ENCODE assay signal across 19 mouse cellular contexts in the genomic region with DNA sequence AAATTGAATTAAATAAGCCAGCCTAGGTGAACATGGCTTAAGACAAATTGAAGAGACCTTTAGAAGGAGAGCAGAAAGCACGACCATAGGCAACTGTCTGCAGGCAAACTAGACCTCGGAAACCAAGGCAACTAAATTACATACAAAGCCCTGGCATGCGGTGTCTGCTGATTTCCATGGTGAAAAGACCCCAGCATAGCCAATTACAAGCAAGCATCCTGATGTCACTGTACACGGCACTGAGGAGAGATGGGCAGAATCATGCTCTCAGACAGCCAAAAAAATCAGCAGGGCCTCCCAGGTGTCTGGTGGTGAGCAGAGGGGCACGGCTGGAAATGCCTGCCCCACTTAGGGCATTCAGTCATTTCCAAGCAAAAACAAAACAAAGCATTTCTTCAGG.
DNase-seq lines count a peak whose midpoint lies in the region; ATAC-seq lines count a peak whose summit lies in the region.
"Had no signal": no experiment of that assay in that cellular context is flagged by ENCODE, and none has a peak within 500 bp of the region (broad histone marks: within the 10 kb centered on the region; RNA-seq: fewer than 3 reads in every experiment).

No protein-coding gene starts in this region.

- H3K9me3 ChIP-seq in forebrain, embryonic 14.5 days (replicated peaks; ENCODE audit: control insufficient read depth, low read length): no peaks in the 10 kb centered on the region
- no peaks in the 10 kb centered on the region for H3K9me3 ChIP-seq in forebrain, embryonic 11.5 days (ENCODE audit: control insufficient read depth, low read length)
- no peaks in the 10 kb centered on the region for H3K9me3 ChIP-seq in forebrain, embryonic 16.5 days (ENCODE audit: control insufficient read depth, low read length)
- no peaks in the 10 kb centered on the region for H3K9me3 ChIP-seq in midbrain, embryonic 15.5 days
- H3K9me3 ChIP-seq: liver, embryonic 13.5 days had no signal

- peak; percentile 62 for DNase-seq in forebrain, embryonic 14.5 days (ENCODE audit: low spot score)
- DNase-seq in forebrain, embryonic 11.5 days (ENCODE audit: low spot score): no peak
- DNase-seq in left cerebral cortex, postnatal 4 days: peak; percentile 32
- DNase-seq in left cerebral cortex, adult 9 months (ENCODE audit: low spot score in 2 of 2): no peak
- DNase-seq in testis, postnatal 10 days (ENCODE audit: low spot score): no peak
- DNase-seq: adrenal gland, adult 2 months; cerebellum, adult 11-12 months; cerebellum, postnatal 25 days; gastrocnemius, adult 2 months; kidney, postnatal 25 days; liver, embryonic 13.5 days; lung, adult 2 months; lung, postnatal 14 days; right cerebral cortex, adult 18-20 months; right cerebral cortex, postnatal 4 days; thymus, postnatal 4 days had no signal

- no peaks in the 10 kb centered on the region for H3K27me3 ChIP-seq in forebrain, embryonic 14.5 days (replicated peaks; ENCODE audit: control insufficient read depth, insufficient read depth, low read length)
- H3K27me3 ChIP-seq in forebrain, embryonic 11.5 days (ENCODE audit: control insufficient read depth, insufficient read depth, low read length): no peaks in the 10 kb centered on the region
- no peaks in the 10 kb centered on the region for H3K27me3 ChIP-seq in forebrain, embryonic 16.5 days (replicated peaks; ENCODE audit: control insufficient read depth, insufficient read depth, low read length)
- no peaks in the 10 kb centered on the region for H3K27me3 ChIP-seq in midbrain, embryonic 15.5 days (replicated peaks)
- H3K27me3 ChIP-seq: liver, embryonic 13.5 days had no signal

- H3K4me1 ChIP-seq in forebrain, embryonic 14.5 days (ENCODE audit: control insufficient read depth, insufficient read depth, low read length): peaks cover 11% of the 10 kb centered on the region
- peaks cover 9% of the 10 kb centered on the region for H3K4me1 ChIP-seq in forebrain, embryonic 11.5 days (replicated peaks; ENCODE audit: control insufficient read depth, insufficient read depth, low read length)
- peaks cover 22% of the 10 kb centered on the region for H3K4me1 ChIP-seq in forebrain, embryonic 16.5 days (replicated peaks; ENCODE audit: control insufficient read depth, insufficient read depth, low read length)
- H3K4me1 ChIP-seq in midbrain, embryonic 15.5 days: peaks cover 24% of the 10 kb centered on the region

- ATAC-seq in forebrain, embryonic 14.5 days: no peak
- no peak for ATAC-seq in forebrain, embryonic 11.5 days (replicated peaks; ENCODE audit: low FRiP score)
- ATAC-seq in forebrain, embryonic 16.5 days: peak; percentile 37; the same call in 1 of the 2 replicates
- ATAC-seq in midbrain, embryonic 15.5 days (replicated peaks): 0 out of 2 replicates have a peak, but pooled peaks have one; percentile 38
- ATAC-seq: intestine, postnatal 0 days had no signal

- H3K4me3 ChIP-seq in forebrain, embryonic 14.5 days (ENCODE audit: low read depth, low read length): no peak overlapping the region
- H3K4me3 ChIP-seq in forebrain, embryonic 11.5 days (ENCODE audit: low read depth, low read length): no peak overlapping the region
- H3K4me3 ChIP-seq in forebrain, embryonic 16.5 days (replicated peaks; ENCODE audit: low read length): no peak overlapping the region
- no peak overlapping the region for H3K4me3 ChIP-seq in midbrain, embryonic 15.5 days
- H3K4me3 ChIP-seq: gastrocnemius, adult 2 months; liver, embryonic 13.5 days had no signal

- H3K4me2 ChIP-seq in forebrain, embryonic 14.5 days (ENCODE audit: low read length): no peak overlapping the region
- no peak overlapping the region for H3K4me2 ChIP-seq in forebrain, embryonic 11.5 days (ENCODE audit: low read depth, low read length, severe bottlenecking)
- H3K4me2 ChIP-seq in forebrain, embryonic 16.5 days (ENCODE audit: low read length): no peak overlapping the region
- no peak overlapping the region for H3K4me2 ChIP-seq in midbrain, embryonic 15.5 days
- H3K4me2 ChIP-seq: liver, embryonic 13.5 days had no signal

- intact Hi-C loops in left cerebral cortex, postnatal 4 days (cut with DNase I): no loop called here

- H3K27ac ChIP-seq in forebrain, embryonic 14.5 days (ENCODE audit: low read depth, low read length): no peak overlapping the region
- no peak overlapping the region for H3K27ac ChIP-seq in forebrain, embryonic 11.5 days (ENCODE audit: low read depth, low read length)
- no peak overlapping the region; the same call in 1 of the 2 replicates for H3K27ac ChIP-seq in forebrain, embryonic 16.5 days (ENCODE audit: low read length)
- peak overlapping the region; percentile 46; the same call in 1 of the 2 replicates for H3K27ac ChIP-seq in midbrain, embryonic 15.5 days
- H3K27ac ChIP-seq: gastrocnemius, adult 2 months; liver, embryonic 13.5 days had no signal

- no peaks in the 10 kb centered on the region for H3K36me3 ChIP-seq in forebrain, embryonic 14.5 days (ENCODE audit: control insufficient read depth, insufficient read depth, low read length)
- H3K36me3 ChIP-seq in forebrain, embryonic 11.5 days (ENCODE audit: control insufficient read depth, insufficient read depth, low read length): no peaks in the 10 kb centered on the region
- no peaks in the 10 kb centered on the region for H3K36me3 ChIP-seq in forebrain, embryonic 16.5 days (ENCODE audit: control insufficient read depth, insufficient read depth)
- H3K36me3 ChIP-seq in midbrain, embryonic 15.5 days (replicated peaks): no peaks in the 10 kb centered on the region
- H3K36me3 ChIP-seq: liver, embryonic 13.5 days had no signal

- 44% methylated on average over 5 of the region's 5 CpGs for WGBS in forebrain, embryonic 14.5 days
- WGBS in forebrain, embryonic 11.5 days: 60% methylated on average over 5 of the region's 5 CpGs
- WGBS in forebrain, embryonic 16.5 days: 27% methylated on average over 5 of the region's 5 CpGs
- WGBS in midbrain, embryonic 15.5 days: 25% methylated on average over 5 of the region's 5 CpGs

- H3K9ac ChIP-seq in forebrain, embryonic 14.5 days (ENCODE audit: low read length): no peak overlapping the region
- no peak overlapping the region for H3K9ac ChIP-seq in forebrain, embryonic 11.5 days (ENCODE audit: low read length)
- H3K9ac ChIP-seq in forebrain, embryonic 16.5 days (replicated peaks; ENCODE audit: low read depth, low read length): no peak overlapping the region
- H3K9ac ChIP-seq in midbrain, embryonic 15.5 days: no peak overlapping the region
- H3K9ac ChIP-seq: liver, embryonic 13.5 days had no signal

Comparison
In these comparisons a context has a peak if more than half of its experiments do, and no peak if none do; other contexts are left out.
1. ATAC-seq: peak in forebrain, embryonic 16.5 days (single experiment) and midbrain, embryonic 15.5 days (single experiment); none in forebrain, embryonic 14.5 days (single experiment) and forebrain, embryonic 11.5 days (single experiment).
2. DNase-seq: peak in forebrain, embryonic 14.5 days (single experiment) and left cerebral cortex, postnatal 4 days (single experiment); none in forebrain, embryonic 11.5 days (single experiment), left cerebral cortex, adult 9 months (0 of 2) and testis, postnatal 10 days (single experiment).